Mouse (Mus musculus): ENCODE data around the gene Lnx1.

- no peak for TF ChIP-seq EP300 (IDR thresholded peaks at IDR 0.05; ENCODE audit: low read depth)
- TF ChIP-seq CTCF (IDR thresholded peaks at IDR 0.05; ENCODE audit: low read depth) = no peak
These were observed 153.1 kb downstream of the Lnx1 start for GRCm38 (mm10) chr5:74549566-74549965.
